Mouse (Mus musculus) hindbrain, embryonic 10.5 days (tissue): Measurements from ENCODE around the gene Muc3. TPM values are rescaled to one million over a fixed set of nuclear protein-coding genes. Genes with fewer than 3 reads are reported as not detected.

Experiments
- polyA plus RNA-seq: library from polyadenylated mRNA; unstranded; fragments of >200 nt; fragmentation: Nextera tagmentation; extraction: Ambion mirVana; gene quantifications from 2 replicates; pipeline ENCODE4 v1.2.1, GENCODE M21; 2016

Gene Muc3
- polyA plus RNA-seq, 1 experiment from 2014 or later, result not detected

Other genes with a start within 250 kb of the Muc3 start
- gene Ift22, start 241.2 kb downstream of the Muc3 start, polyA plus RNA-seq, result 106 and 124 TPM in 2 replicates
- 294 and 365 TPM in 2 replicates for gene Fis1, start 196.0 kb downstream of the Muc3 start, polyA plus RNA-seq
- 0.09 and 0.38 TPM in 2 replicates for gene Cldn15, start 182.7 kb downstream of the Muc3 start, polyA plus RNA-seq
- gene Plod3, start 162.3 kb downstream of the Muc3 start, polyA plus RNA-seq, result 40.6 and 43.3 TPM in 2 replicates
- gene Znhit1, start 161.3 kb downstream of the Muc3 start, polyA plus RNA-seq, result 108 and 113 TPM in 2 replicates
- gene Vgf, start 122.9 kb downstream of the Muc3 start, polyA plus RNA-seq, result 0.82 and 0.94 TPM in 2 replicates
- 200 and 232 TPM in 2 replicates for gene Ap1s1, start 103.2 kb downstream of the Muc3 start, polyA plus RNA-seq
- not detected in 2 replicates for gene Serpine1, start 77.1 kb downstream of the Muc3 start, polyA plus RNA-seq
- 5.2 and 5.4 TPM in 2 replicates for gene Trim56, start 33.1 kb downstream of the Muc3 start, polyA plus RNA-seq
- gene Muc3a, start 63.1 kb upstream of the Muc3 start, polyA plus RNA-seq, result 0.13 TPM in 1 of 2 replicates, not detected in the other
- gene Ache, start 138.2 kb upstream of the Muc3 start, polyA plus RNA-seq, result 5.9 and 7.1 TPM in 2 replicates
- gene Ufsp1, start 145.3 kb upstream of the Muc3 start, polyA plus RNA-seq, result 10.6 and 12.2 TPM in 2 replicates
- 175 and 186 TPM in 2 replicates for gene Srrt, start 158.4 kb upstream of the Muc3 start, polyA plus RNA-seq
- gene Trip6, start 165.1 kb upstream of the Muc3 start, polyA plus RNA-seq, result 53.9 and 57.2 TPM in 2 replicates
- 14.2 and 17.2 TPM in 2 replicates for gene Slc12a9, start 184.3 kb upstream of the Muc3 start, polyA plus RNA-seq
- gene Ephb4, start 200.8 kb upstream of the Muc3 start, polyA plus RNA-seq, result 29.7 and 31.4 TPM in 2 replicates